Mouse (Mus musculus): ENCODE measurements at regions not wholly inside any gene's neighbourhood (a gene's known extent, or its start where the extent isn't known, plus 50 kb on each side); places are given as distances from the start of the nearest gene placed in this dataset.

DNA sequence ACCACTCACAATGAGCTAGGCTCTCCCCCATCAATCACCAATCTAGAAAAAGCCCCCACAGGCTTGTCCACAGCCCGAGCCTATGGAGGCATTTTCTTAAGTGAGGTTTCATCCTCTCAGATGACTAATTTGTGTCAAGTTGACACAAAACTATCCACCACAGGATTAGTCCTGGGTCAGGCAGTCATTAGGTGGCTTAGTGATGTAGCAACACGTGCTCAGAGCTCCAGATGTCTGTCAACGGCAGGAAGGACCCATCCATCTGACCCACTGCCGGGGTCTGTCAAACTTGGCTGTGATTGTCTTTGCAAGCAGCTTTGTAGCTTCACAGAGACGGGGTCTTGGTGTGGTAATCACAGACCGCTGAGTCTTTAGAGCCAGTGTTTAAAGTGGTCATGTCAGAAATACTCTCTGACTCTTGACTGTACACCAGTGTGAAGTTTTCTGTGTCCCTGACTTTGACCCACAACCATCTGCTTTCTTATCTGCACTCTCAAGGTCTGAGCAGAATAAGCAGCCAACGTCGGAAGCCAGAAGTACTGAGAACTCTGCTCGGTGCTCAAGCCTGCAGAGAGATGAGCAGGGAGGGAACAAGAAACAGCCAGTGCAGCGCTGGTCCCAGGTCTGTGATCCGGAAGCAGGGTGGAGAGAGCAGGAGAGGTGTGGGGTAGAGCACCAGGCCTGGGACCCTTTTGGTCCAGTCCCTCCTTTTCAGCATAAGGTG lies 131.6 kb upstream of the Nfe2l3 start:
- no peak for DNase-seq

DNA sequence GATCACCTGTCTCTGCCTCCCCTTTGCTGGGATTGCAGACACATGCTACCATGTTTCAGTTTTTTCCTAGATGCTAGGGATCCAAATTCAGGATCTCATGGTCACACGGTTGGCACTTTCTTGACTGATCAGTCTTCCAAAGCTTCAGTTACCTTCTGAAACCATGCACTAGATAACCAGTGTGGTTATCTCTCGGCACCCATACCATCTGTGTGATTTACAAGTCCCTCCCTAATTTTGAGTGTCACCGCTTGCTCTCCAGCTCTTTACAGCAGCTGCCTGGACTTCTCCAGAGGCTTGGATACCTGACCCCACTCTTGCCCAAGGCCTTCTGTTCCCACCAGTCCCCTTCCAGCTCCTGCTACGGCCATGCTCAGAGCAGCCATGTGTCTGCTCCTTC lies 130.6 kb upstream of the Nfe2l3 start:
- DNase-seq, result no peak

DNA sequence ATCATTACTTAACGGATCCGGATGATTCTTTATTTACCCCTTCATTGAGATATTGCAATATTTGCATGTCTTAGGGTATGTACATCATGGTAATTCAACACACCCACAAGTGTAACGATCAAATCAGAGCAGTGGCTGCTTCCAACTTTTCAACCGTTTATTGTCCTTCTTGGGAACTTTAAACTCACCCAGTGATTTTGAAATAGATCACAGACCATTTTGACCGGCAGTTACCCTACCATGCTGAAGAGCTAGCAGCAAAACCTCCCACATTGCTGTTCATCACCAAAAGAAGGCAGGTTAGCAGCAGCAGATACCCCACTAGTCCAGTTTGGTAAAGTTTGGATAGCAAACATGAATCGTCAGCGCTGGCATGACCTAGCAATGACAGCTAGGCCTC lies 130.2 kb upstream of the Nfe2l3 start:
- DNase-seq, result no peak

DNA sequence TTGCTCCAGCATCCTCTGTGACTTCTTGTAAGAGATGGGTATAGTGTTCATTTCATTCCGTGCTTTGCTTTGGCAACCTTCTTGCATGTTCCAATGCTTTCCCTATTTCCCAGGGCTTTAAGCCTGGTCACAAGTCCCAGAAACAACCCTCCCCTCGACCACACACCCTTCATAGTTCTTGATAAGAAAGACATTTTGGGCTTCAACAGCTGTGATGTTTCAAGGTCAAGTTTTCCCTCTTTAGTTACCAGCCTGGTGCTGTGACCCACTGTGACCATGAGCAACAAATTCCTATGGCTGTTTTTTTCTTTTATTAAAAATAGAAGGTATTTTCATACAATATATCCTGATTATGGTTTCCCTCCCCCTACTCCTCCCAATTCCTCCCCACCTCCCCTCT lies 114.1 kb upstream of the Nfe2l3 start:
- no peak for DNase-seq

DNA sequence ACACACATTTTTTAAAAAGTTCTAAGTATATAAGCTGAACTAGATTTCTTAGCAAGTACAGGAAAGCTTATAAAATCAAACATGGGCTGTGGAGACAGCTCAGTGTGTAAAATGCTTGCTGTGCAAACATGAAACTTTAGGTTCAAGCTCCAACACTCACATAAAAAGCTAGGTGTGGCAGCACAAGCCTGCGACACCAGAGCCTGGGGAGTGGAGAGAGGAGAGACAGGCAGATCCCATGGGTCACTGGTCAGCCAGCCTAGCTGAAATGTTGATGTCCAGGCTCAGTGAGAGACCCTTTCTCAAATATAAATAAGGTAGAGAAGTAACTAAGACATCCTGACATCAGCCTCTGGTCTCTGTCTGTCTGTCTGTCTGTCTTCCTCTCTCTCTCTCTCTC lies 112.5 kb upstream of the Nfe2l3 start:
- no peak for DNase-seq

DNA sequence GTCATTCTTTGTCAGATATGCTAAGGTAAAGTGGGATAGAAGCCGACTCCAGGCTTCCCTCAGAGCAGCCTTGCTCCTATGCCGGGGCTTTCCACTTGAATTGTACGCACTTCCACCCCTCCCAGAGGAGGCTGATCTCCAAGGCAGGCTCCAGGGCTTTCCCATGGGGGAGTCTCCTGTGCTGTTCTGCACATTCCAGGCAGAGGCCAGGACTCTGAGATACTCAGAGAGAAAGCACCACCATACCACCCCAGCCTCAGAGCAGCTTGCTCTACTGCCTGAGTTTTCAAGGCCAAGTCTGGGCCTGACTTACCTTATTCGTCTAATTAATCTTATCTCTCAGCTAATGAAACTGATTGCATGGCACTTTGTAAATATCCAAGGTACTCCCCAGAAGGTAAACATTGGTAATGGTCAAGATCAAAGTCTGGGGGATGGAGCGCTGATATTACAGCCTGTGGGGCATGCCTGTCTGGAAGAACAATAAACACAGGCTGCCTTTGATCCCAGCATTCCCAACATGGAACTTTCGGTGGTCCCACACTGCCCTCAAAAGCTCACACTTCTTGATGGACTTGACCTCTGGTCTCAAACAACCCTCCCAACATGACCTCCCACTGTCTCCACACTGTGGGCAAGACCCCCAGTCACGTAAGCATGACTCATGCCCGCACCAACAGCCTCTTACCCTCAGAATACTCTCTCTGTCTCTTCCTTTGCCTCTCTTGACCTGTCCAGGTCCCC lies 111.6 kb upstream of the Nfe2l3 start:
- DNase-seq, result no peak

DNA sequence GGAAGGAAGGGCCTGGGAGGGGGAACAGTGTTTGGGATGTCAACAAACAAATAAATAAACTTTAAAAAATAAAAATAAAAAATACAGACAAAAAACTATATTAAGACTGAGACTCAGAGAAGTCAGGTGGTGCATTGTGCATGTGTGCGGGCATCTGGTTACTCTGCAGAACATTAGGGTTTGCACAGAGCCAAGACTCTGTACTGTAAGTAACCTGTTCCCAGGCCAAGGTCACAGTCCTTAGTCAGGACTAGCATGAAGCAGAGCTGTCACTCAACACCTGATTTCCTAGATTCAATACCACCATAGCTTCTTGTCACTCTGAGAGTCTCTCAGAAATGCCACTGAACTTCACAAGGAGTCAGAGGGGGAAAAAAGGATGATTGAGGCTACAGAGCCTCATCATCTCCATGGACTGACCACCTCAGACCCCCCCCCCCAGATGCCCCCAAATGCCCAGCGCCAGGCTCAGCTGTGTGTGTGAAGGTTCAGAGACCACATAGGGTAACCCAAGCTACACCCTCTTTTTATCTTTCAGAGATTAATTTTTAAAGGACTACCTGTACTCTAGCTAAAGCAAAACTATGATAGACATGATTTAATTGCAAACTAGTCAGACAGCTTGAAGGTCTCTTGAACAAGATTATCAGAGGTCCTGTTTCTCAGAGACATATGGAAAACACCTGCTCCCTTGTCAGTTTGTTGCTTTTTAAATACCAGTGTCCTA lies 106.2 kb upstream of the Nfe2l3 start:
- no peak for DNase-seq

DNA sequence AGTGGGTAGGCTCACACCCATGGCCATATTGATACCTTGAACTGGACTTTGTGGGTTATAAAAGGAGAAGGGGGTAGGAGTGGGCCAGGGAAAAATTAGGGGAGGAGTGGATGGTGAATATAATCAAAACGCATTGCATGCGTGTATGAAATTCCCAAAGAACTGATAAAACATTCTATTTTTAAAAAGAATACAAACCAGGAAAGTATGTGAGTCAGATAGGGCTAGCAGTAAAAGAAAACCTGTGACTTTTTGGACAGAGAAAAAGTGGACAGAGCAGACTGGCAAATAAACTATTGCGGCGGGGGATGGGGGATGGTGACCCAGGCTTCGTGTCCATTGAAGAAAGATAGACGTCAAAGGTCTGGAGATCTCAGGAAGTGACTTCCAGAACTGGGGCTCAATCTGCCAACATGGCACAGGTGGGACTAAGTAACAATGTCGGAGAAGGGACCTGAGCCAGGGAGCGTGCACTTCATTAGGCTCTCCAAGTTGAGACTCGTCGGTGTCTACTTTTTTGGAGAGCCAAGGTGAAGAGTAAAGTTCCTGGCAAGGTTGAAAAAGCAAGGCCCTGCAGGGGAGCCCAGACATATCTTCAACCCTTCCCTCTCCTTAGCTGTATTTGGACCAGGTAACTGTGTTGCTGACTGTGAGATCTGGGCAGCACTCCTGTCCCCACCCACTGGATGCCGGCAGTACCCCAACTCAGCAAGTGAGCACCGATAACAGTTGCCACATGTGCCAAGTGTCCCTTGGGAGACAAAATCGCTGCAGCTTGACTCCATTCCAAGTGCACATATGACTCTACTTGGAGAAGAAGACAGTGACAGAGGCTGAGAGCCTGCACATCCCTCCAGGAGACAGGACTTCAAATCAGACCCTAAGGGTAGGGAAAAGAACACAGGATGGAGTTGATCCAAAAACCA lies 103.1 kb upstream of the Nfe2l3 start:
- DNase-seq, result no peak

- DNase-seq, result no peak
These were observed 102.3 kb upstream of the Nfe2l3 start for GRCm38 (mm10) chr6:51330069-51330706.

DNA sequence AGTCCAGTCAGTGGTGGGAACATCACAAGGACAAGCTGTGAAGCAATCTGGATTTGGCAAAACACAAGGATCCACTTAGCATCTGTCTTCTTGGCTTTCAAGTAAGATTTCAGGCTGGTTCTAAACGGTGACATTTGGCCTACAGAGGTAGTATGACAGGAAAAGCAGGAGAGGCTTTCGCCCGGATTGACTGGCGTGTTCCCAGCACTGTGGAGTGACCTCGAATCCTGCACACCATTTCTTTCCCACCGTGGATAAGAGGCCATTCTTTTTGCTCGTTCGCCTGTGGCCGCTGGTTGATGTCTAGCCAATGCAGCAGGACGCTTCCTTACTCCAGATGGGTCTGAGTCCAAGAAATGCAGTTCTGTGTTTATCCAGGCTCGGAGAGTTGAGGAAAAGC lies 99.6 kb upstream of the Nfe2l3 start:
- no peak for DNase-seq

- DNase-seq, result peak in 1 of 2 experiments; percentile 15
These were observed 98.6 kb upstream of the Nfe2l3 start for GRCm38 (mm10) chr6:51333722-51334360.

DNA sequence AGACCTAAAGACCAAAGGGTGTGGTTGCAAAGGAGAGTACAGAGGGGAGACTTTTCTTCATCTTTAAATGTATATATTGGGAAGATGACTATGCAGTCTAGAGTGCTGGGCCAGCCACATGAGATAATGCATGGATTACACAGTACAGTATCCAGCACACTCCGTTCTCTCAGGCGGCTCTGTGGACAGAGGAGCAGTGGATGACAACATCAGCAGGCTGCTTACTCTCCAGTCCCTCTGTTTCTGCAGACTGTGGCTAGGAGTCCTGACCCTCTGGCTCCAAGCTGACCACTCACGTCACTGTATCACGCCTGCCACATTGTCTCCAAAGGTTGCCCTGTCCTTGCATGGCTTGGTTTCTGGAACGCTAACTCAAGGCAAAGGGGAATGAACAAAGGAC lies 97.2 kb upstream of the Nfe2l3 start:
- no peak for DNase-seq

- no peak for DNase-seq
These were observed 93.2 kb upstream of the Nfe2l3 start for GRCm38 (mm10) chr6:51339301-51339700.

GRCm38 (mm10) chr6:51347721-51348120 lies 84.7 kb upstream of the Nfe2l3 start:
- DNase-seq, result no peak

DNA sequence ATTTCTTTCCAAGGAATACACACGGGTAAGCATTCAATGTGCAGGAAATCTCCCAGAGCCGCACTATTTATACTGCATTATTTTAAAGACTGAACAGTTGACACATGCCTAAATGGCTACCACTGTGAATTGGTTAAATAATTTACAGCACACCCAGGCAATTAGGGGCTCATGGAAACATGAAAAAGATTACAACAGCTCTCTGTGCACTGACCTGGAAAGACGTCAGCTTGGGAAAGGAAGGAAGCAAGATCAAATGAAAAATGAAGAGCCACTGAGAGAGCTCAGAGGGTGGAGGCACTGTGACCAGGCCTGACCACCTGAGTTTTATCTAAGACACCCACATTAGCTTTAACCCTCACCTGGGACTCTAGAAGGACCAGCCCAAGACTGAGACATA lies 82.7 kb upstream of the Nfe2l3 start:
- DNase-seq, result no peak

- no peak for DNase-seq
These were observed 77.4 kb upstream of the Nfe2l3 start for GRCm38 (mm10) chr6:51355041-51355440.

GRCm38 (mm10) chr6:51361611-51362180 lies 70.8 kb upstream of the Nfe2l3 start:
- no peak for DNase-seq

GRCm38 (mm10) chr6:51362475-51363226 lies 69.8 kb upstream of the Nfe2l3 start:
- peak; percentile 60 to 83 for DNase-seq

DNA sequence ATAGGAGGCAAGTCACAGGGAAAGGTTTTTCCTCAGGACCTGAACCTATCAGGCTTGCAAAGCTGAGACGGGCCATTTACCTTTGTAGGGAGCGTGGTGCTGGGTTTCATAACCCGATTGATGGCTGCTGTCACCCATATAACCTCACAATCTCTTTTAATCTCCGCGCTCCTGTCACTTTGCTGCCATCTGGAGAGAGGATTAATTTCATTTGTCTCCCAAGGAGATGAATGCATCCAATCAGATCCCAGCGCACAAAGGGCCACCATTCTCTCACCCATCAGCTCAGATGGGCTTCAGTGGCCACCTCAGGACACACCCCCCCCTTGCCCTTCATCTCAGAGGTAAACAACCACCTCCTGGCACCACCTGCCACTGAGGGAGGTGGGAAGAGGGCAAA lies 67.7 kb upstream of the Nfe2l3 start:
- no peak for DNase-seq

GRCm38 (mm10) chr6:51369771-51370170 lies 62.7 kb upstream of the Nfe2l3 start:
- no peak for DNase-seq

DNA sequence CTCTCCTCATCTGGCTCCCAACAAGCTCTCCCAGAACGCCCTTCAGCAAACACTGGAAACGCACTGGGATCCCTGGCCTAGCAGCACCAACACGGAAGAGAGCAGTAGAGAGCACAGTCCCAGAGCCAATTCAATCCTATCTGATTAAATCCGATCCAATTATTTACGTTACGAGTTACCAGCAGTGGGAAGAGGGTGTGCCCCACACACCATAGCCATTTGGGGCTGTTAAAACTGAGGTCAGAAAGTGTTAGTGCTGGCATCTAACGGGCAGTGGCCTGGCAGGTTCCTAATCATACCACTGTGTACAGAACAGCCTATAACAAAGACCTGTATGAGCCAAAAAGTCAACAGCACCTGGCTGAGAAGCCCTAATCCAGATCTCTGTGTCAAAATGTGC lies 60.1 kb upstream of the Nfe2l3 start:
- DNase-seq, result no peak

All from kidney, adult 8-10 months (tissue).